Mouse (Mus musculus) testis, adult 2 months (tissue): Measurements from ENCODE around the gene Atl2. TPM values are rescaled to one million over a fixed set of nuclear protein-coding genes. Genes with fewer than 3 reads are reported as not detected.

Source experiments
- H3K27ac ChIP-seq: fragments of 200-500 bp; 2 replicates; pipeline ENCODE4 v1.5.1; 2012; ENCODE audit warnings: low read depth, low read length; ENCODE audit not compliant: control insufficient read depth, insufficient read depth
- H3K27me3 ChIP-seq: fragments of 200-500 bp; 2 replicates; pipeline ENCODE4 v1.6.1; 2012; ENCODE audit warnings: mild to moderate bottlenecking, low read length, moderate library complexity; ENCODE audit not compliant: control insufficient read depth, insufficient read depth
- H3K36me3 ChIP-seq: fragments of 200-500 bp; 2 replicates; pipeline ENCODE4 v1.6.1; 2012; ENCODE audit warnings: mild to moderate bottlenecking, low read length; ENCODE audit not compliant: control insufficient read depth, insufficient read depth
- H3K4me1 ChIP-seq: fragments of 200-500 bp; 2 replicates; pipeline ENCODE4 v1.6.1; 2012; ENCODE audit warnings: low read length; ENCODE audit not compliant: control insufficient read depth, insufficient read depth
- H3K4me3 ChIP-seq: fragments of 200-500 bp; 2 replicates; pipeline ENCODE4 v1.5.1; 2012; ENCODE audit warnings: low read depth, mild to moderate bottlenecking, low read length, moderate library complexity, mixed read lengths; ENCODE audit not compliant: control insufficient read depth
- CTCF ChIP-seq: fragments of 200-500 bp; IDR thresholded peaks from 2 replicates; pipeline ENCODE4 v1.5.1; 2012; ENCODE audit warnings: low read depth, mild to moderate bottlenecking, inconsistent platforms, low read length, moderate library complexity; ENCODE audit not compliant: control insufficient read depth, insufficient read depth, insufficient replicate concordance
- POLR2A ChIP-seq: fragments of 200-500 bp; IDR thresholded peaks from 2 replicates; pipeline ENCODE4 v1.6.1; 2012; ENCODE audit warnings: low read depth, mild to moderate bottlenecking, inconsistent platforms, low read length, moderate library complexity; ENCODE audit not compliant: control insufficient read depth
- polyA plus RNA-seq: library from polyadenylated mRNA; depleted of rRNA; stranded (reverse); fragments of >200 nt; gene quantifications from 2 replicates; pipeline ENCODE4 v1.2.3, GENCODE M21; 2012

Atl2 gene
- polyA plus RNA-seq, 1 experiment = 19.9 TPM

DNA sequence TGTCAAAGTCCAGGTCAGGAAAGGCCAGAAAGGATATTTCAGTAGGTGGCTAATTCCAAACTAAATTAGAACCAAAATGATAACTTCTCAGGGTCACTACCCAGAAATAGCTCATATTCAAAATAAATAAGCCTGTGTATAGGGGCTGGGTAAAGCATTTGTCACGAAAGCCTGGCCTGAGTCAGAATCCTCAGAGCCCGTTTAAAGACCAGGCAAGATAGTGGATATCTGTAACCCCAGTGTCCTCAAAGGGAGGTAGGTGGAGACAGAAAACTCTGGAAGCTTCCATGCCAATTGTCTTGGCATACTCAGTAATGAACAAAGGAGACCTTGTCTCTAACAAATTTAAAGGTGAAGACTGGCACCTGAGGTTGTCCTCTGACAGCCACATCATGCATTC lies 16.3 kb upstream of the Atl2 start:
- TF ChIP-seq POLR2A (no peak), CTCF (no peak)
- no peak overlapping the region for H3K27ac ChIP-seq
- H3K4me3 ChIP-seq = no peak overlapping the region
- no peaks in the 10 kb centered on the region for H3K27me3 ChIP-seq
- H3K4me1 ChIP-seq = peaks cover 16% of the 10 kb centered on the region
- H3K36me3 ChIP-seq = no peaks in the 10 kb centered on the region

DNA sequence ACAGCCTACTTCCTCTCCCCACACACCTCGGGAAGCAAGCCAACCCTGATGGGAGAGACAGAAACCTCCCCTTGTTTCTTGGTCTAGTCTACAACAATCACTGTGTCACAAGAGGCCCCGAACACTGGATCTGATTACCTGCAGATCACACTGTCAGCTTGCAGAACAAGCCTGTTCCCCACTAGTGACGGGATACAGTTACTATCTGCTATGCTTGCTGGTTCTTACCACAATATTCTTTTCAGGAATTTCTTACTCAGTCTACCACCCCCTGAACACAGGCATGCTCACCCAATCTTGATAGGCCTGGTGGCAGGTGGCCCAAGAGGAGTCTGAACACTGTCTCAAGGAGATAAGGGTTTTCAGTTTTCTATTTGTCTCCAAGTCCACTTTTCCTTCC lies 15.8 kb upstream of the Atl2 start:
- TF ChIP-seq POLR2A (no peak), CTCF (no peak)
- Histone ChIP-seq H3K27me3 (no peaks in the 10 kb centered on the region), H3K36me3 (no peaks in the 10 kb centered on the region), H3K4me1 (peaks cover 16% of the 10 kb centered on the region), H3K4me3 (no peak overlapping the region), H3K27ac (no peak overlapping the region)

DNA sequence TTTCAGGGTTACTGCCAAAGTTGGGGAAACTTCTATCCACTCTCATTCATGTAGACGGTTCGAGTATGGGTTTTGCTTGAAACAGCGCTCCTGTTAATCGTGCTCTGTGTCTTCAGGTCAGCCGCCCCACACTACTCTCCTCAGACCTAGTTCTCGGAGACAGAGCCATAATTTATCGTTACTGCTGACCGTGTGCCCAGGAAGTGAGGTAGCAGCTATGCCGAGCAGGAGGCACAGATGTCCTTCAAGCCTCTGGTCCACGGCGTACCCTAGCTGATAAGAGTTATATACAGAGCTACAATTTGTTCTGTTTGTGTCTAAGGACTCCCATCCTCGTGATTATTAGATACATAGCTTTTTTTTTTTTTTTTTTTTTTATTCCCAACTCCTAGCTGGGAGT lies 13.6 kb upstream of the Atl2 start:
- Histone ChIP-seq H3K36me3 (no peaks in the 10 kb centered on the region), H3K4me1 (peaks cover 16% of the 10 kb centered on the region), H3K27ac (peak overlapping the region; percentile 71; the same call in 1 of the 2 replicates), H3K4me3 (peak overlapping the region; percentile 36), H3K27me3 (no peaks in the 10 kb centered on the region)
- no peak for TF ChIP-seq CTCF
- TF ChIP-seq POLR2A = no peak

DNA sequence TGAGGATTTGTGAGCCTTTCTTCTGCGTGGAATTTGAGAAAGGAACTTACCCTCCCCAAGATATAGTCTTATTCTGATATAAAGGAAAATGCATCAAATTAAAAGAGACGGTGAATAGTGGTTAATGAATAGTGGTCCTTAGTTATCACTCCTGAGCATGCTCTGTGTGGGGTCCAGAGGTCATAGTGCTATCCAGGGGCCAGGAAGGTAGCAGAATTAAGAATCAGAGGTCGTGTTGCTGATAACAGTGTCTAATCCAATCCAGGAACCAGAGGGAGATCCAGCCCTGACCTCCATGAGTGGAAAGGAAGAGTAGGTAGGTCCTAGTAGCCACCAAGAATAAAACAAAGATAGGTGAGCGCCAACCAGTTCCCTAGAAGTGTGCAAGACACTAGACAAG lies 11.8 kb upstream of the Atl2 start:
- no peaks in the 10 kb centered on the region for H3K27me3 ChIP-seq
- TF ChIP-seq POLR2A = no peak
- no peak for TF ChIP-seq CTCF
- H3K36me3 ChIP-seq = no peaks in the 10 kb centered on the region
- no peak overlapping the region for H3K27ac ChIP-seq
- no peak overlapping the region for H3K4me3 ChIP-seq
- peaks cover 16% of the 10 kb centered on the region for H3K4me1 ChIP-seq

DNA sequence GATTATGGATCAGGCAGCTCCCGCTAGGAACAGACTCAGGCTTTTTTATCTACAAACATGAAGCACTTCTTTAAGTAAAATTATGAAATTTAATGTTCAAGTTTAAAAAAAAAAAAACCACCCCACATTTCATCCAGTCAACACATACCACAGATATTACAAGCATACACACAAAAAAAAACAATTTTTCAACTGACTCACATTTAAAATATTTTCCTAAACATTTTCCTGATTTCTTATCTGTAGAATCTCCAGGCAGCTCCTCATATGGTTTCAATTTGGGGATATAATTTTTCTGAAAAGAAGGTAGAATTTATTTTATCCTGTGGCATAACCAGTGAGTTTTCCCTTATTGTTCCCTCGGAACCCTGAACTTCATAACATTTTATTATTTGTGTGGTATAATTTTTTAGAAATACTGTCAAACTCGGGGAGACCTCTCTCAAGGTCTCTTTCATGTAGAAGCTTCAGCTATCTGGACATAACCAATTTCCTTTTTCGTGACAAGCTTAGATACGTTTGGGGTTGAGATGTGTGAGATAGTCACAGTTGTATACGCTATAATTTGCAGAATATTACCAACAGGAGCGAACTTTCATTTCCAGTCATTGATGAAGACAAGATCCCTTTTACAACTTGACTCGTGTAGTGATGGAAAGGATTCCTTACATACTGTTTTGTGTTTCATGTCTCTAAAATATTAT lies 11.0 kb upstream of the Atl2 start:
- Histone ChIP-seq H3K27me3 (no peaks in the 10 kb centered on the region), H3K27ac (no peak overlapping the region), H3K4me3 (no peak overlapping the region), H3K4me1 (peaks cover 16% of the 10 kb centered on the region), H3K36me3 (no peaks in the 10 kb centered on the region)
- TF ChIP-seq CTCF = no peak

DNA sequence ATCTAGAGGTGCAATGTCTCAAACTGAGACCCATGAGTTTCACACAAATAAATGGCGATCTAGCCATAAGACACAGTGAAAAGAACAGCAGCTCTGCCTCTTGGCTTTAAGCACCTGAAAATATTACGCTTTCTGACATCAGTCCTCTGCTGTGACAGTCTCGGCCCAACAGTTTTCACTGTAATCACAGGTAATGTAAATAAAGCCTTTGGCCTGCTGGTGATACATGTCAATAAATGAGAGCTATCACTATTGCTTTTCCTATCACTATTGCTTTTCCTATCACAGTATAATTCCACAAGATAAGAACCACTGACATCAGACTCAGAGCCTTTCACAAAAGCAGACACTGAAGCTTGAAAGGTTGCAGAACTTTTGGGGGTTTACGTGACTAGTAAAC lies 8.7 kb upstream of the Atl2 start:
- no peak for TF ChIP-seq CTCF
- Histone ChIP-seq H3K27me3 (no peaks in the 10 kb centered on the region), H3K4me3 (no peak overlapping the region), H3K36me3 (no peaks in the 10 kb centered on the region), H3K4me1 (peaks cover 13% of the 10 kb centered on the region), H3K27ac (no peak overlapping the region)

DNA sequence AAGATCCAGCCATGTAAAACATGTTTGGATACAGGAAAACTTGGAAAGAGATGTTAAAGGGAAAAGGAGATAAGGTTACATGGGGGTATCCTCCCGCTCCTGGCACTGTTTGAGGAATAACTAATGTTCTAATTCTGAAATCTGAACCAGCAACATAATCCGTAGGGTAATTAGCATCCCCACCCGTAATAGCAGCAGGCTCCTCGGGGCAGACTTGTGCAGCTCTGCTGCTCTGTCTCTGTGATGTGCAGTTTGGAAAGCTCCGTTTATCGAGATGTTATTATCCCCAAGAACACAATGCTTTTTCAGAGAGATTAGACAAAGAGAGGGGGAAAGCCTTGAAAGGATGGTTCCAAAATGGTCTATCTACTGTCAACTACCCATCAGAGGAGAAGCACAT lies 5.3 kb upstream of the Atl2 start:
- Histone ChIP-seq H3K27me3 (no peaks in the 10 kb centered on the region), H3K4me1 (no peaks in the 10 kb centered on the region), H3K27ac (no peak overlapping the region), H3K4me3 (no peak overlapping the region), H3K36me3 (no peaks in the 10 kb centered on the region)
- TF ChIP-seq CTCF = no peak
- no peak for TF ChIP-seq POLR2A
